Mouse (Mus musculus) spleen, adult 2 months (tissue): Measurements from ENCODE around the gene Rnf26.

ENCODE experiments used
- CTCF ChIP-seq: fragments of 200-500 bp; IDR thresholded peaks from 2 replicates; pipeline ENCODE4 v1.5.1; 2011; ENCODE audit warnings: mild to moderate bottlenecking, inconsistent platforms; ENCODE audit not compliant: insufficient read depth, insufficient read length, insufficient replicate concordance; ENCODE audit errors: extremely low read depth
- POLR2A ChIP-seq: fragments of 200-500 bp; IDR thresholded peaks from 2 replicates; pipeline ENCODE4 v1.6.1; 2011; ENCODE audit warnings: low read depth, low read length, inconsistent platforms

- peak; percentile 42; the same call in 1 of the 2 replicates for TF ChIP-seq POLR2A
- no peak for TF ChIP-seq CTCF
These were observed at the start of gene Rnf26, which contains the start of gene Gm49380 for GRCm38 (mm10) chr9:44113105-44113789.
